Mouse (Mus musculus) spleen, adult 2 months (tissue): ENCODE data around the gene Dnajc22. TPM values are rescaled to one million over a fixed set of nuclear protein-coding genes. Genes with fewer than 3 reads are reported as not detected.

Experiments used
- DNase-seq, 2 experiments: peaks; one replicate each; pipeline versions ENCODE4 v3.0.0 to v3.0.0-alpha.2; 2012 to 2021; ENCODE audit warnings: low spot score in 2 of 2, low read depth in 1 of 2
- H3K27ac ChIP-seq: fragments of 200-500 bp; 2 replicates; pipeline ENCODE4 v1.5.1; 2012; ENCODE audit warnings: low read length, inconsistent platforms; ENCODE audit not compliant: insufficient read depth
- H3K27me3 ChIP-seq: fragments of 200-500 bp; 2 replicates; pipeline ENCODE4 v1.6.1; 2012; ENCODE audit warnings: mild to moderate bottlenecking, moderate library complexity, low read length, inconsistent platforms; ENCODE audit not compliant: control insufficient read depth, insufficient read depth
- H3K36me3 ChIP-seq: fragments of 200-500 bp; 2 replicates; pipeline ENCODE4 v1.6.1; 2012; ENCODE audit warnings: mild to moderate bottlenecking, low read length, inconsistent platforms; ENCODE audit not compliant: control insufficient read depth, insufficient read depth
- H3K4me1 ChIP-seq: fragments of 200-500 bp; 2 replicates; pipeline ENCODE4 v1.6.1; 2011; ENCODE audit warnings: inconsistent platforms; ENCODE audit not compliant: control insufficient read depth, insufficient read depth, insufficient read length
- H3K4me3 ChIP-seq: fragments of 200-500 bp; 2 replicates; pipeline ENCODE4 v1.5.1; 2011; ENCODE audit warnings: mild to moderate bottlenecking, inconsistent platforms; ENCODE audit not compliant: insufficient read depth, insufficient read length; ENCODE audit errors: extremely low read depth
- CTCF ChIP-seq: fragments of 200-500 bp; IDR thresholded peaks from 2 replicates; pipeline ENCODE4 v1.5.1; 2011; ENCODE audit warnings: mild to moderate bottlenecking, inconsistent platforms; ENCODE audit not compliant: insufficient read depth, insufficient read length, insufficient replicate concordance; ENCODE audit errors: extremely low read depth
- POLR2A ChIP-seq: fragments of 200-500 bp; IDR thresholded peaks from 2 replicates; pipeline ENCODE4 v1.6.1; 2011; ENCODE audit warnings: low read depth, low read length, inconsistent platforms
- WGBS: fragments of 180-500 bp; shearing (Covaris S2); methylation state at CpG from one replicate; pipeline ENCODE4 v1.1.7; 2018; 5-methylcytosine and 5-hydroxymethylcytosine counted together
- polyA plus RNA-seq: library from polyadenylated mRNA; depleted of rRNA; stranded (reverse); fragments of >200 nt; gene quantifications from 2 replicates; pipeline ENCODE4 v1.2.3, GENCODE M21; 2012

Dnajc22 gene
- polyA plus RNA-seq, 1 experiment: 0.35 TPM

GRCm38 (mm10) chr15:99094631-99095270, 1.8 kb downstream of the Dnajc22 start:
- peaks cover 3% of the 10 kb centered on the region; the same call in 1 of the 2 replicates for H3K4me1 ChIP-seq
- 10% methylated on average over 27 of the region's 27 CpGs for WGBS
- H3K36me3 ChIP-seq: no peaks in the 10 kb centered on the region
- DNase-seq: no peak
- H3K27me3 ChIP-seq: peaks cover 40% of the 10 kb centered on the region
- H3K27ac ChIP-seq: no peak overlapping the region
- TF ChIP-seq CTCF (no peak), POLR2A (no peak)
- no peak overlapping the region for H3K4me3 ChIP-seq

- 23% methylated on average over 6 of the region's 6 CpGs for WGBS
- TF ChIP-seq CTCF: no peak
- no peak for TF ChIP-seq POLR2A
- peaks cover 41% of the 10 kb centered on the region for H3K27me3 ChIP-seq
Observed at GRCm38 (mm10) chr15:99095356-99095755, 2.4 kb downstream of the Dnajc22 start.

GRCm38 (mm10) chr15:99096061-99096793, 3.3 kb downstream of the Dnajc22 start:
- peaks cover 41% of the 10 kb centered on the region for H3K27me3 ChIP-seq
- H3K4me3 ChIP-seq: no peak overlapping the region
- H3K36me3 ChIP-seq: no peaks in the 10 kb centered on the region
- no peak for DNase-seq
- TF ChIP-seq CTCF (no peak), POLR2A (no peak)
- H3K4me1 ChIP-seq: peaks cover 3% of the 10 kb centered on the region; the same call in 1 of the 2 replicates
- 21% methylated on average over 24 of the region's 24 CpGs for WGBS
- no peak overlapping the region for H3K27ac ChIP-seq

More at GRCm38 (mm10) chr15:99095356-99095755, 2.4 kb downstream of the Dnajc22 start:
- H3K36me3 ChIP-seq: no peaks in the 10 kb centered on the region
- H3K4me1 ChIP-seq: peaks cover 3% of the 10 kb centered on the region; the same call in 1 of the 2 replicates
- H3K4me3 ChIP-seq: no peak overlapping the region
- DNase-seq: no peak
- H3K27ac ChIP-seq: no peak overlapping the region

- Histone ChIP-seq H3K36me3 (no peaks in the 10 kb centered on the region), H3K27me3 (peaks cover 44% of the 10 kb centered on the region), H3K4me3 (peak overlapping the region; percentile 16; the same call in 1 of the 2 replicates), H3K27ac (no peak overlapping the region), H3K4me1 (peaks cover 3% of the 10 kb centered on the region; the same call in 1 of the 2 replicates)
- DNase-seq: no peak
- TF ChIP-seq POLR2A: no peak
- no peak for TF ChIP-seq CTCF
- WGBS: 3% methylated on average over 54 of the region's 58 CpGs
Observed at GRCm38 (mm10) chr15:99096831-99097500, 4.0 kb downstream of the Dnajc22 start.

GRCm38 (mm10) chr15:99097840-99098492, 5.0 kb downstream of the Dnajc22 start:
- no peak for TF ChIP-seq CTCF
- no peak for TF ChIP-seq POLR2A
- no peaks in the 10 kb centered on the region for H3K36me3 ChIP-seq
- 4% methylated on average over 39 of the region's 39 CpGs for WGBS
- no peak overlapping the region for H3K27ac ChIP-seq
- no peak overlapping the region; the same call in 1 of the 2 replicates for H3K4me3 ChIP-seq
- peaks cover 42% of the 10 kb centered on the region for H3K27me3 ChIP-seq
- H3K4me1 ChIP-seq: peaks cover 3% of the 10 kb centered on the region; the same call in 1 of the 2 replicates
- no peak for DNase-seq

- Histone ChIP-seq H3K27me3 (peaks cover 40% of the 10 kb centered on the region), H3K4me3 (no peak overlapping the region), H3K36me3 (no peaks in the 10 kb centered on the region), H3K27ac (no peak overlapping the region), H3K4me1 (peaks cover 3% of the 10 kb centered on the region; the same call in 1 of the 2 replicates)
- no peak for DNase-seq
- 11% methylated on average over 9 of the region's 9 CpGs for WGBS
- no peak for TF ChIP-seq CTCF
- TF ChIP-seq POLR2A: no peak
Observed at GRCm38 (mm10) chr15:99098493-99098861, 5.5 kb downstream of the Dnajc22 start.
